Mouse (Mus musculus): ENCODE data around the gene Gm4981. TPM values are rescaled to one million over a fixed set of nuclear protein-coding genes. Genes with fewer than 3 reads are reported as not detected.

The Gm4981 gene
- polyA plus RNA-seq, 1 experiment from 2014 or later = not detected

DNA sequence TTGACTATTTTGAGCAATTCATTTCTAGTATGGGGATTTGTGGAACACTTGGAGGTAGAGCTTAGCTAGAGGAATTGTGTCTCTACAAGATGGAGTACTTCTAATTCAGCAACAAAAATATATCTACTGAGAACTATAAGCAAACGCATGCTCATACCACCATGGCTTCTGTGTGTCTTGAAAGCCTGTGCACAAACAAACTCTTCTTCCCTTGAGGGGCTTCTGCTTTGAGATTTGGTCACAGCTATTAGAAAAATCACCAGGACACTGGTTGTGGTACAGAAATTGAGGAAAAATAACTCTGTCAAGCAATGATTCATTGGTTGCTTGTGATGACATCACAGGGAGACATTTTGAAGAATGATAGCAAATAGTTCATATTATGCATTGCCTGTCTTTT is 21.1 kb downstream of the Gm4981 start:
- Histone ChIP-seq H3K4me1 (replicated peaks) (no peaks in the 10 kb centered on the region), H3K4me3 (no peak overlapping the region), H3K4me2 (no peak overlapping the region), H3K27ac (replicated peaks) (no peak overlapping the region), H3K36me3 (no peaks in the 10 kb centered on the region), H3K9ac (no peak overlapping the region), H3K9me3 (no peaks in the 10 kb centered on the region), H3K27me3 (no peaks in the 10 kb centered on the region)
- WGBS = 90% methylated on average over 1 of the region's 1 CpGs
- no peak for ATAC-seq (ENCODE audit: low FRiP score, low read depth)

DNA sequence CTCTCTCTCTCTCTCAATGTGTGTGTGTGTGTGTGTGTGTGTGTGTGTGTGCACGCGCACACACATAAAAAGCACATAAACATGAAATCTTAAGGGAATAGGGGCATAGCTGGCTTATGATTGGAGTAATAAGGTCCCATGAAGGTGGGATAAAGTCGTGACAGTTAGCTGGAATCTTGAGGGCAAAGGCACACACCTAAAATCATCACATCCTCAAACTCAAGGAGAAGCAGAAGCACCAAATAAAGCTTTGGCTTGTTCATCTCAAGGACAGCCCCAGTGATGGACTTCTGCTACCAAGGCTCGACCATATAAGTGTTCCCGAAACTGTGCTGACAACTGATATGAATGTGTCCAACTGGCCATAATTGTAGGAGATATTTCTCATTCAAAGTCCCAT is 21.6 kb downstream of the Gm4981 start:
- Histone ChIP-seq H3K9me3 (no peaks in the 10 kb centered on the region), H3K4me1 (replicated peaks) (no peaks in the 10 kb centered on the region), H3K9ac (no peak overlapping the region), H3K27ac (replicated peaks) (no peak overlapping the region), H3K4me2 (no peak overlapping the region), H3K27me3 (no peaks in the 10 kb centered on the region), H3K36me3 (no peaks in the 10 kb centered on the region), H3K4me3 (no peak overlapping the region)
- no peak for ATAC-seq (ENCODE audit: low FRiP score, low read depth)
- WGBS = 85% methylated on average over 5 of the region's 5 CpGs

DNA sequence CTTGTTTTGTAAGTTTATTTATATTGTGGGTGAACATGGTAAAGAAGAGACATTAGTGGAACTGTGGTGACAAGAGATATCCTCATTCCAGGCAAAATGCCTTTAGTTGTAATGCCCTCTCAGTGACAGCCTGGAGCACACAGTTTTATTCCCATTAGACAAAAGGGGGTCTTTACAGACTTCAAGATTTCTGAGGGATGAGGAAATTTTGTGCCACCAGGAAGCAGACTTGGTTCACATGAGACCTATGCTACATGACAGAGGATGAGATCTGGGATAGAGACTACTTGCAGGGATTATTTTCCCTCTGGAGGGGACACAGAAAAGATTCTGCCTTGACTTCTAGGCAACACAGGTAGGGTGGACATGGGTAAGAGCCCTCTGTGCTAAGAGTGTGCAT is 22.0 kb downstream of the Gm4981 start:
- no peak for ATAC-seq (ENCODE audit: low FRiP score, low read depth)
- no peak overlapping the region for H3K4me3 ChIP-seq
- no peaks in the 10 kb centered on the region for H3K4me1 ChIP-seq (replicated peaks)
- no peak overlapping the region for H3K27ac ChIP-seq (replicated peaks)
- H3K36me3 ChIP-seq = no peaks in the 10 kb centered on the region
- H3K4me2 ChIP-seq = no peak overlapping the region
- H3K9me3 ChIP-seq = no peaks in the 10 kb centered on the region
- H3K9ac ChIP-seq = no peak overlapping the region
- H3K27me3 ChIP-seq = no peaks in the 10 kb centered on the region

DNA sequence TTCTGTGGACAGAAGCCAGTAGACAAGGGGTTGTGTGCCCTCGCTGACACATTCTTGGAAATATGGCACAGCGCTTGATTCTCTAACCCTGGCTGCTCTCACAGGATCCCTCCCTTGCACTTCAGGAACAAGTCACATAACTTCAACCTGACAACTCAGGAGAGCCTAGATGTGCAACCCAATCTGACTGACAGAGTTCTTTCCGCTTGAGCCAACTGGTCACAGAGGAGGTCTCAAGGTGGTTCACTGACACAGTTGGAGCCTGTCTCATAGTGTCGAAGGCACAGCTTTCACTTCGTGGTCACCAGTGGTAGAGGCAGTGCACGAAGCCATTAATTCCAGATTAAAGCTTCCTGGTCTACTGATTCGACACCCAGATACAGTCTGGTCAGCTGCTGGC is 24.3 kb downstream of the Gm4981 start:
- ATAC-seq (ENCODE audit: low FRiP score, low read depth) = no peak
- 80% methylated on average over 7 of the region's 7 CpGs for WGBS
- Histone ChIP-seq H3K4me1 (replicated peaks) (no peaks in the 10 kb centered on the region), H3K9me3 (no peaks in the 10 kb centered on the region), H3K27me3 (no peaks in the 10 kb centered on the region), H3K27ac (replicated peaks) (no peak overlapping the region), H3K36me3 (no peaks in the 10 kb centered on the region), H3K4me3 (no peak overlapping the region), H3K4me2 (no peak overlapping the region), H3K9ac (no peak overlapping the region)

DNA sequence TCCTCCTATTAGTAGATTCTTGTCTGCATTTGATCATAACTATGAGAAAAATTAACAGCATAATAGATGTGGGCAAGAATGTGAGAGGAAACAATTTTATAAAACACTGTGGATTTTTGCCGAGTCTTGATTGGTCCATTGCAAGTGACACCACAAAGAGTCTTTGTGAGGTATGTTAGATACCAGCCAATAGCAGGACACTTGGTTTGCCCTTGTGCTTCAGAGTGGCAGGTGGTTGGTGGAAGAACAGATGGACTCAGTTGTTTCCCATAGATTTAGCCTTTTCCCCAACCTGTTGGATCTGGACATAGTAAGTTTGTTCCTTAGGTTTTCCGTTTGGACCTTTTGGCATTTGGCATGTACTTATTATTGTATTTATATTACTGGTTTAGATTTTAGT is 25.3 kb downstream of the Gm4981 start:
- Histone ChIP-seq H3K36me3 (no peaks in the 10 kb centered on the region), H3K4me1 (replicated peaks) (no peaks in the 10 kb centered on the region), H3K4me2 (no peak overlapping the region), H3K27me3 (no peaks in the 10 kb centered on the region), H3K9ac (no peak overlapping the region), H3K9me3 (no peaks in the 10 kb centered on the region), H3K27ac (replicated peaks) (no peak overlapping the region), H3K4me3 (no peak overlapping the region)
- no peak for ATAC-seq (ENCODE audit: low FRiP score, low read depth)
- 92% methylated on average over 2 of the region's 2 CpGs for WGBS

DNA sequence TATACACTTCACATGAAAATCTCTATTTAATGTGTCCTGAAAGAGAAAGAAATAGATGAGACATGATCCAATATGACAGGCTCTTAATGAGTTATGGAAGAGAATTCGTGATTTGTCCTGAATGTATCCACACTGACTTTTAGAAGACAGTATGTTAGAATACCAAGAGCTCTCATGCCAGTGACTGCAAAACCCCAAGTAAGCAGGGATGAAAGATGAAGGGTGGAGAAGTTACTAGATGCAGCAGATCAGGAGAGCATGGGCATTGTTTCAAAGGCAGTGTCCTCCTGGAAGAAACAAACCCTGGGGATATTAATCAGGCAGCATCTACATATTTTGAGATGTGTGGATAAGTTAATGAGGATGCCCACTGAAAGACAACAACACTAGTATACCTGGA is 26.0 kb downstream of the Gm4981 start:
- 69% methylated on average over 1 of the region's 1 CpGs for WGBS
- Histone ChIP-seq H3K27me3 (no peaks in the 10 kb centered on the region), H3K27ac (replicated peaks) (no peak overlapping the region), H3K4me2 (no peak overlapping the region), H3K4me3 (no peak overlapping the region), H3K9me3 (no peaks in the 10 kb centered on the region), H3K36me3 (no peaks in the 10 kb centered on the region), H3K9ac (no peak overlapping the region), H3K4me1 (replicated peaks) (no peaks in the 10 kb centered on the region)
- ATAC-seq (ENCODE audit: low FRiP score, low read depth) = no peak

DNA sequence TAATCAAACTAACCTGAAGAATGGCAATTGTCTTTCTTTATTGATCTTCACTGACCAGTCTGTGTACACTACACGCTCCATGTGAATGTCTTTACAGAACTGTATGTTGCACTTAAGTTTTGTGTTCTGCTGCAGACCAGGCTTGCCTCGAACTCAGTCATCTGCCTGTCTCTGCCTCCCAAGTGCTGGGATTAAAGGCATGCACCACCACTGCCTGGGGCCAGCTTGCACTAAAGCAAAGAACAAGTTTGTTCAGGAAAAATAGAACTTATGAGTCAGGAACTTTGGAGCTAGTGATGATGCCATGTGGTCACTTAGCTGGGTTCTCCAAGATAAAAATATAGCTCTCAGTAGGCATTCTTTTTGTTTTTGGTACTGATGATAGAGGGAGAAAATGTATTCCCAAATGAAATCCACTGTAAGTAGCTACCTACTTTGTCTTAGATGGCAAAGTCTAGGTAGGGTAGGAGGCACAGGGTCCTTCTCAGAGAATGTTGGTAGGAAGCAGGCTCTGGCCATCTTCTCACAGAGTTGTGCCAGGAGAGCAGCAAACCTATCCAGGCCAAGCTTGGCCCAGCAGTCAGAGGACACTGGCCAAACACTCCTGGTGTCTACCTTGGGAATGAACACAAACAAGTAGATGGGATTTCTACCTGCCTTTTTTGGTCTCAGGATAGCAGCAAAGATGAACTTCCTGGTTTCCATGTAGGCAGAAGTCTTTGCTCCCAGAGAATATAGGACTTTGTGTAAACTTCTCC is 26.6 kb downstream of the Gm4981 start:
- Histone ChIP-seq H3K4me2 (no peak overlapping the region), H3K4me3 (no peak overlapping the region), H3K27ac (replicated peaks) (no peak overlapping the region), H3K27me3 (no peaks in the 10 kb centered on the region), H3K4me1 (replicated peaks) (no peaks in the 10 kb centered on the region), H3K36me3 (no peaks in the 10 kb centered on the region), H3K9ac (no peak overlapping the region), H3K9me3 (no peaks in the 10 kb centered on the region)
- 79% methylated on average over 2 of the region's 2 CpGs for WGBS
- ATAC-seq (ENCODE audit: low FRiP score, low read depth) = no peak

DNA sequence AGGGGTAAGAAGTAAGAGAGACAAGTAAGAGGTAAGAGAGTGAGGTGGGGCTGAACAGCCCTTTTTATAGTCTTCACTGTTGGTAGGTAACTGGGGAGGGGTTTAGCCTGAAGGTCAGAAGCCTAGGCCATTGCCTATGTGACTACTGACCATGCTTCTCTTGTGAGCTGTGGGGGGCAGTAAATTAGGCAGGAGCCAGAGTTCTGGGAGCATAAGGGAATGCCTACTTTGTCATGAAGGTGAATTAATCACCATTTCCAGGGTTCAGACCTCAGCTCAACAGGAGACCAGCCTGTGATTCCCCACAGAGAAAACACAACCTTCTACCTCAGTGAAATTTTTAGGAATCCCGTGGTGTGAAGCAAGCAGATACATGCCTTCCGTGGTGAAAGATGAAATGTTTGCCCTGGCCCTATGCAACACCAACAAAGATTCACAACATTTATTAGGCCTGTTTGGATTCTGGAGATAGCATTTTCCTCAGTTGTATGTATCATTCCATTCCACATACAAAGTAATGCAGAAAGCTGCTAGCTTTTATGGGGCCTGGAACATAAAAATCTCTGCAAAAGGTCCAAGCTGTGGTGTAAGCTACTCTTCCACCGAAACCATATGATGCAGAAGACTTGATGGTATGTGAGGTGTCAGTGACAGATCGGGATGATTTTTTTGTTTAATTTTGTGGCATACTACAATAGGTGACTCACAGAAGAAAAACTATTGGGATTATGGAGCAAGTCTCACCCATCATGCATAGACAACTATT is 29.7 kb downstream of the Gm4981 start:
- no peak overlapping the region for H3K4me3 ChIP-seq
- WGBS = 87% methylated on average over 4 of the region's 4 CpGs
- H3K27me3 ChIP-seq = no peaks in the 10 kb centered on the region
- no peaks in the 10 kb centered on the region for H3K4me1 ChIP-seq (replicated peaks)
- no peak overlapping the region for H3K27ac ChIP-seq (replicated peaks)
- ATAC-seq (ENCODE audit: low FRiP score, low read depth) = no peak
- no peaks in the 10 kb centered on the region for H3K9me3 ChIP-seq
- H3K9ac ChIP-seq = no peak overlapping the region
- no peak overlapping the region for H3K4me2 ChIP-seq
- H3K36me3 ChIP-seq = no peaks in the 10 kb centered on the region

DNA sequence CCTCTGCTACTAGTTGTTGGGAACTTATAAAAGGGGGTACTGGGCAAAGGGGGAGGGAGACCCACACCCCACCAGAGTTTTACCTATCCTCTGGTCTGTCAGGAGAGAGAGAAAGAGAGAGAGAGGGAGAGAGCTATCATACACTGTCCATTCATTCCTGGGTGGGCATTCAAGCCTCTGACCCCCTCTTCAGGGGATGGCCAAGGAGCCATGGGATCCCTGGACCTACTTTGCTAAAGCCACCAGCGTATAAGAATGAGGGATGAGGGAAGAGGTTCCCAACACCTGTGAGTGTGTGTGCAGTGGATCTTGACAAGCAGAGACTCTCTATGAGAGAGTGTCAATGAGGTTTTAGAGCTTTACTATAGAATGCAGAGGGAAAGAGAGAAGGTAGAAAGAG is 30.5 kb downstream of the Gm4981 start:
- no peaks in the 10 kb centered on the region for H3K36me3 ChIP-seq
- WGBS = 49% methylated on average over 1 of the region's 1 CpGs
- no peak for ATAC-seq (ENCODE audit: low FRiP score, low read depth)
- H3K9me3 ChIP-seq = no peaks in the 10 kb centered on the region
- no peak overlapping the region for H3K27ac ChIP-seq (replicated peaks)
- H3K27me3 ChIP-seq = no peaks in the 10 kb centered on the region
- H3K4me3 ChIP-seq = no peak overlapping the region
- no peak overlapping the region for H3K9ac ChIP-seq
- no peaks in the 10 kb centered on the region for H3K4me1 ChIP-seq (replicated peaks)
- H3K4me2 ChIP-seq = no peak overlapping the region

Other genes with a start within 250 kb of the Gm4981 start
- not detected in 2 replicates for gene AW822073, start 11.8 kb downstream of the Gm4981 start, polyA plus RNA-seq (2015; fragmentation: Nextera tagmentation; extraction: Ambion mirVana)
- not detected in 2 replicates for gene Duxf3, start 4.0 kb downstream of the Gm4981 start, polyA plus RNA-seq (2015; fragmentation: Nextera tagmentation; extraction: Ambion mirVana)
- 67.0 and 94.6 TPM in 2 replicates for gene Gcc2, start 18.8 kb upstream of the Gm4981 start, polyA plus RNA-seq (2015; fragmentation: Nextera tagmentation; extraction: Ambion mirVana)
- 55.9 and 59.2 TPM in 2 replicates for gene Lims1, start 86.8 kb upstream of the Gm4981 start, polyA plus RNA-seq (2015; fragmentation: Nextera tagmentation; extraction: Ambion mirVana)
- 13.5 and 14.6 TPM in 2 replicates for gene Ranbp2, start 210.2 kb upstream of the Gm4981 start, polyA plus RNA-seq (2015; fragmentation: Nextera tagmentation; extraction: Ambion mirVana)

All from hindbrain, embryonic 15.5 days (tissue).